Mouse (Mus musculus) erythroblast, embryonic 14.5 days (primary cell): Measurements from ENCODE around the gene Klf3. TPM values are rescaled to one million over a fixed set of nuclear protein-coding genes. Genes with fewer than 3 reads are reported as not detected.

Source experiments
- H3K27me3 ChIP-seq: 2 replicates; pipeline ENCODE4 v1.6.1; 2012; ENCODE audit warnings: inconsistent platforms; ENCODE audit not compliant: control insufficient read depth
- H3K36me3 ChIP-seq: 2 replicates; pipeline ENCODE4 v1.6.1; 2012; ENCODE audit warnings: mild to moderate bottlenecking, inconsistent platforms; ENCODE audit not compliant: control insufficient read depth
- H3K4me1 ChIP-seq: 2 replicates; pipeline ENCODE4 v1.6.1; 2012; ENCODE audit warnings: inconsistent platforms; ENCODE audit not compliant: control insufficient read depth
- H3K4me3 ChIP-seq: replicated peaks from 2 replicates; pipeline ENCODE3; 2012; ENCODE audit warnings: moderate library complexity, mild to moderate bottlenecking, inconsistent platforms
- H3K9me3 ChIP-seq: 2 replicates; pipeline ENCODE4 v1.6.1; 2012; ENCODE audit warnings: low read length, inconsistent platforms, mixed read lengths; ENCODE audit not compliant: control insufficient read depth
- GATA1 ChIP-seq: IDR thresholded peaks from 2 replicates; pipeline ENCODE4 v1.6.1; 2012; ENCODE audit warnings: low read length, inconsistent platforms, mixed read lengths
- TAL1 ChIP-seq: IDR thresholded peaks from 3 replicates; pipeline ENCODE4 v1.6.1; 2012; ENCODE audit warnings: low read length, inconsistent platforms, mixed read lengths
- polyA plus RNA-seq: library from polyadenylated mRNA; stranded (reverse); fragments of >175 nt; gene quantifications from 2 replicates; pipeline ENCODE4 v1.2.3, GENCODE M21; 2012

Gene Klf3
- polyA plus RNA-seq, 1 experiment = 88.0 TPM

- H3K4me3 ChIP-seq = no peak overlapping the region
- peaks cover 42% of the 10 kb centered on the region for H3K4me1 ChIP-seq
- TF ChIP-seq TAL1 = no peak
- TF ChIP-seq GATA1 = no peak
- peaks cover 21% of the 10 kb centered on the region for H3K9me3 ChIP-seq
- peaks cover 57% of the 10 kb centered on the region for H3K27me3 ChIP-seq
- no peaks in the 10 kb centered on the region for H3K36me3 ChIP-seq
These were observed 5.0 kb upstream of the Klf3 start for GRCm38 (mm10) chr5:64798209-64798608.

GRCm38 (mm10) chr5:64801545-64801944, 1.6 kb upstream of the Klf3 start:
- H3K27me3 ChIP-seq = peaks cover 53% of the 10 kb centered on the region
- H3K4me3 ChIP-seq = no peak overlapping the region
- peaks cover 24% of the 10 kb centered on the region for H3K36me3 ChIP-seq
- H3K9me3 ChIP-seq = peaks cover 17% of the 10 kb centered on the region
- TF ChIP-seq GATA1 (no peak), TAL1 (no peak)
- peaks cover 56% of the 10 kb centered on the region for H3K4me1 ChIP-seq

- peaks cover 50% of the 10 kb centered on the region for H3K27me3 ChIP-seq
- H3K4me1 ChIP-seq = peaks cover 62% of the 10 kb centered on the region
- H3K4me3 ChIP-seq = peak overlapping the region; percentile 99
- H3K36me3 ChIP-seq = peaks cover 30% of the 10 kb centered on the region
- H3K9me3 ChIP-seq = peaks cover 17% of the 10 kb centered on the region
- TF ChIP-seq GATA1 = no peak
- TF ChIP-seq TAL1 = no peak
These were observed 1.0 kb upstream of the Klf3 start for GRCm38 (mm10) chr5:64802143-64802542.

- H3K4me3 ChIP-seq = peak overlapping the region; percentile 99
- H3K4me1 ChIP-seq = peaks cover 73% of the 10 kb centered on the region
- H3K9me3 ChIP-seq = peaks cover 17% of the 10 kb centered on the region
- H3K27me3 ChIP-seq = peaks cover 39% of the 10 kb centered on the region
- TF ChIP-seq TAL1 = no peak
- no peak for TF ChIP-seq GATA1
- H3K36me3 ChIP-seq = peaks cover 46% of the 10 kb centered on the region
These were observed 703 bp downstream of the Klf3 start for GRCm38 (mm10) chr5:64803720-64804462.

- TF ChIP-seq TAL1 = no peak
- no peak for TF ChIP-seq GATA1
- peak overlapping the region; percentile 99 for H3K4me3 ChIP-seq
- H3K9me3 ChIP-seq = peaks cover 11% of the 10 kb centered on the region
- peaks cover 25% of the 10 kb centered on the region for H3K27me3 ChIP-seq
- H3K36me3 ChIP-seq = peaks cover 61% of the 10 kb centered on the region
- H3K4me1 ChIP-seq = peaks cover 77% of the 10 kb centered on the region
These were observed 2.1 kb downstream of the Klf3 start for GRCm38 (mm10) chr5:64805131-64805872.

GRCm38 (mm10) chr5:64805873-64806505, 2.8 kb downstream of the Klf3 start:
- H3K27me3 ChIP-seq = peaks cover 18% of the 10 kb centered on the region
- H3K4me3 ChIP-seq = peak overlapping the region; percentile 99
- H3K4me1 ChIP-seq = peaks cover 77% of the 10 kb centered on the region
- TF ChIP-seq TAL1 = no peak
- no peak for TF ChIP-seq GATA1
- H3K36me3 ChIP-seq = peaks cover 67% of the 10 kb centered on the region
- peaks cover 9% of the 10 kb centered on the region; the same call in 1 of the 2 replicates for H3K9me3 ChIP-seq

GRCm38 (mm10) chr5:64806600-64806999, 3.4 kb downstream of the Klf3 start:
- TF ChIP-seq TAL1 (no peak), GATA1 (no peak)
- peaks cover 7% of the 10 kb centered on the region; the same call in 1 of the 2 replicates for H3K9me3 ChIP-seq
- peak overlapping the region; percentile 99 for H3K4me3 ChIP-seq
- peaks cover 72% of the 10 kb centered on the region for H3K36me3 ChIP-seq
- H3K27me3 ChIP-seq = peaks cover 12% of the 10 kb centered on the region
- H3K4me1 ChIP-seq = peaks cover 77% of the 10 kb centered on the region

- Histone ChIP-seq H3K4me3 (peak overlapping the region; percentile 99), H3K9me3 (peaks cover 5% of the 10 kb centered on the region; the same call in 1 of the 2 replicates), H3K27me3 (peaks cover 7% of the 10 kb centered on the region), H3K4me1 (peaks cover 77% of the 10 kb centered on the region), H3K36me3 (peaks cover 75% of the 10 kb centered on the region)
- TF ChIP-seq GATA1 = no peak
- no peak for TF ChIP-seq TAL1
These were observed 4.0 kb downstream of the Klf3 start for GRCm38 (mm10) chr5:64807159-64807558.

GRCm38 (mm10) chr5:64807603-64808002, 4.4 kb downstream of the Klf3 start:
- Histone ChIP-seq H3K9me3 (peaks cover 2% of the 10 kb centered on the region; the same call in 1 of the 2 replicates), H3K36me3 (peaks cover 79% of the 10 kb centered on the region), H3K27me3 (peaks cover 2% of the 10 kb centered on the region), H3K4me1 (peaks cover 77% of the 10 kb centered on the region), H3K4me3 (peak overlapping the region; percentile 99)
- TF ChIP-seq GATA1 (no peak), TAL1 (no peak)
